Mouse (Mus musculus) CH12.LX (cell line): ENCODE results near the gene Rtkn2. TPM values are rescaled to one million over a fixed set of nuclear protein-coding genes. Genes with fewer than 3 reads are reported as not detected.
A peak's percentile ranks its signal among the peaks of the same experiment; 100 is the strongest.

Experiments
- DNase-seq: peaks from one replicate; pipeline ENCODE4 v3.0.0-alpha.2; 2013; ENCODE audit errors: extremely low read depth
- H3K27ac ChIP-seq: 2 replicates; pipeline ENCODE4 v1.5.1; 2012; ENCODE audit warnings: low read depth, mild to moderate bottlenecking, control low read depth, moderate library complexity; ENCODE audit not compliant: insufficient read depth
- H3K27me3 ChIP-seq: replicated peaks from 2 replicates; pipeline ENCODE3; 2012; ENCODE audit warnings: inconsistent platforms
- H3K36me3 ChIP-seq, 2 experiments: replicated peaks in 1 of 2; 2 replicates each; pipeline versions ENCODE3 to v1.6.1; 2012; ENCODE audit warnings: inconsistent platforms in 1 of 2, low read length in 1 of 2, mild to moderate bottlenecking in 1 of 2, mixed read lengths in 1 of 2, moderate library complexity in 1 of 2; ENCODE audit not compliant: control insufficient read depth in 1 of 2, insufficient read depth in 1 of 2
- H3K4me1 ChIP-seq, 2 experiments: 2 replicates each; pipeline ENCODE4 v1.6.1; 2012; ENCODE audit warnings: inconsistent platforms in 1 of 2, moderate library complexity in 1 of 2; ENCODE audit not compliant: insufficient read depth in 2 of 2, control insufficient read depth in 1 of 2
- H3K4me2 ChIP-seq: 2 replicates; pipeline ENCODE4 v1.6.1; 2012; ENCODE audit warnings: low read depth, mild to moderate bottlenecking, control low read depth; ENCODE audit not compliant: poor library complexity, insufficient read depth, severe bottlenecking
- H3K4me3 ChIP-seq, 3 experiments: fragments of 150-350 bp in 1 of 3; sonication (generic) in 1 of 3; replicated peaks in 1 of 3; 2 replicates each; pipeline versions ENCODE3 to v1.5.1; 2011 to 2012; ENCODE audit warnings: low read depth in 2 of 3, low read length in 2 of 3, mild to moderate bottlenecking in 2 of 3, moderate library complexity in 2 of 3, control low read depth in 1 of 3, improper control_type of control experiment in 1 of 3, inconsistent platforms in 1 of 3, mixed read lengths in 1 of 3; ENCODE audit not compliant: poor library complexity in 1 of 3
- H3K79me2 ChIP-seq: replicated peaks from 2 replicates; pipeline ENCODE4 v1.6.1; 2012; ENCODE audit warnings: mild to moderate bottlenecking, moderate library complexity; ENCODE audit not compliant: control insufficient read depth, poor library complexity, insufficient read depth, severe bottlenecking; ENCODE audit errors: extremely low read depth
- H3K9ac ChIP-seq: 2 replicates; pipeline ENCODE4 v1.6.1; 2012; ENCODE audit warnings: low read depth, mild to moderate bottlenecking, control low read depth, moderate library complexity; ENCODE audit not compliant: insufficient read depth
- H3K9me3 ChIP-seq: replicated peaks from 2 replicates; pipeline ENCODE3; 2012; ENCODE audit warnings: low read length, inconsistent platforms, mixed read lengths
- BHLHE40 ChIP-seq: IDR thresholded peaks from 2 replicates; pipeline ENCODE4 v1.6.1; 2011; ENCODE audit warnings: mild to moderate bottlenecking, low read depth, low read length, improper control_type of control experiment
- CHD1 ChIP-seq: IDR thresholded peaks from 2 replicates; pipeline ENCODE4 v1.6.1; 2012; ENCODE audit warnings: low read depth, low read length, improper control_type of control experiment, inconsistent platforms
- CTCF ChIP-seq, 2 experiments: IDR thresholded peaks in 1 of 2; conservative IDR thresholded peaks in 1 of 2; 2 replicates each; pipeline ENCODE4 v1.5.1; 2011 to 2012; ENCODE audit warnings: low read depth in 2 of 2, low read length in 2 of 2, improper control_type of control experiment in 1 of 2, inconsistent platforms in 1 of 2, mild to moderate bottlenecking in 1 of 2, moderate library complexity in 1 of 2
- E2F4 ChIP-seq: IDR thresholded peaks from 2 replicates; pipeline ENCODE4 v1.6.1; 2011; ENCODE audit warnings: low read depth, low read length, improper control_type of control experiment; ENCODE audit not compliant: insufficient replicate concordance
- ELF1 ChIP-seq: IDR thresholded peaks from 2 replicates; pipeline ENCODE4 v1.6.1; 2014; ENCODE audit warnings: low read depth, mild to moderate bottlenecking, inconsistent platforms, low read length, improper control_type of control experiment
- EP300 ChIP-seq: IDR thresholded peaks from 2 replicates; pipeline ENCODE4 v1.6.1; 2011; ENCODE audit warnings: low read length, improper control_type of control experiment
- ETS1 ChIP-seq: conservative IDR thresholded peaks from 2 replicates; pipeline ENCODE4 v1.6.1; 2012; ENCODE audit warnings: low read depth, mild to moderate bottlenecking, inconsistent platforms, low read length, improper control_type of control experiment, moderate library complexity
- GABPA ChIP-seq: IDR thresholded peaks from 2 replicates; pipeline ENCODE4 v1.6.1; 2012; ENCODE audit warnings: low read depth, low read length, improper control_type of control experiment, inconsistent platforms; ENCODE audit not compliant: insufficient replicate concordance
- HCFC1 ChIP-seq: IDR thresholded peaks from 2 replicates; pipeline ENCODE4 v1.6.1; 2012; ENCODE audit warnings: low read depth, mild to moderate bottlenecking, inconsistent platforms, low read length, improper control_type of control experiment
- IRF4 ChIP-seq: IDR thresholded peaks from 2 replicates; pipeline ENCODE4 v1.6.1; 2014; ENCODE audit warnings: low read depth, mild to moderate bottlenecking, inconsistent platforms, low read length, improper control_type of control experiment
- JUN ChIP-seq: IDR thresholded peaks from 2 replicates; pipeline ENCODE4 v1.6.1; 2011; ENCODE audit warnings: low read depth, mild to moderate bottlenecking, low read length, improper control_type of control experiment, moderate library complexity; ENCODE audit not compliant: insufficient read depth
- JUND ChIP-seq: conservative IDR thresholded peaks from 2 replicates; pipeline ENCODE4 v1.6.1; 2011; ENCODE audit warnings: low read depth, low read length, improper control_type of control experiment
- KAT2A ChIP-seq: IDR thresholded peaks from 2 replicates; pipeline ENCODE4 v1.6.1; 2012; ENCODE audit warnings: low read length, improper control_type of control experiment, inconsistent platforms; ENCODE audit not compliant: insufficient replicate concordance
- MAFK ChIP-seq: IDR thresholded peaks from 2 replicates; pipeline ENCODE4 v1.6.1; 2011; ENCODE audit warnings: low read length, improper control_type of control experiment; ENCODE audit not compliant: insufficient replicate concordance
- MAZ ChIP-seq: IDR thresholded peaks from 2 replicates; pipeline ENCODE4 v1.6.1; 2012; ENCODE audit warnings: low read depth, mild to moderate bottlenecking, inconsistent platforms, low read length, improper control_type of control experiment, moderate library complexity
- MEF2A ChIP-seq: IDR thresholded peaks from 2 replicates; pipeline ENCODE4 v1.6.1; 2014; ENCODE audit warnings: low read depth, mild to moderate bottlenecking, inconsistent platforms, low read length, improper control_type of control experiment, borderline replicate concordance
- MXI1 ChIP-seq: IDR thresholded peaks from 2 replicates; pipeline ENCODE4 v1.6.1; 2011; ENCODE audit warnings: mild to moderate bottlenecking, low read depth, low read length, improper control_type of control experiment
- MYC ChIP-seq: IDR thresholded peaks from 2 replicates; pipeline ENCODE4 v1.6.1; 2011; ENCODE audit warnings: low read depth, mild to moderate bottlenecking, improper control_type of control experiment, low read length
- POLR2A ChIP-seq: IDR thresholded peaks from 2 replicates; pipeline ENCODE4 v1.6.1; 2011; ENCODE audit warnings: low read depth, mild to moderate bottlenecking, improper control_type of control experiment, low read length
- RAD21 ChIP-seq: IDR thresholded peaks from 2 replicates; pipeline ENCODE4 v1.6.1; 2011; ENCODE audit warnings: low read depth, mild to moderate bottlenecking, low read length, improper control_type of control experiment, moderate library complexity
- RCOR1 ChIP-seq: conservative IDR thresholded peaks from 2 replicates; pipeline ENCODE4 v1.6.1; 2012; ENCODE audit warnings: low read depth, mild to moderate bottlenecking, inconsistent platforms, low read length, improper control_type of control experiment
- SIN3A ChIP-seq: IDR thresholded peaks from 2 replicates; pipeline ENCODE4 v1.6.1; 2012; ENCODE audit warnings: low read length, improper control_type of control experiment, inconsistent platforms
- SMC3 ChIP-seq: IDR thresholded peaks from 2 replicates; pipeline ENCODE4 v1.6.1; 2011; ENCODE audit warnings: low read depth, low read length, improper control_type of control experiment
- TBP ChIP-seq: conservative IDR thresholded peaks from 2 replicates; pipeline ENCODE4 v1.6.1; 2011; ENCODE audit warnings: low read depth, low read length, improper control_type of control experiment
- TCF12 ChIP-seq: IDR thresholded peaks from 2 replicates; pipeline ENCODE4 v1.6.1; 2014; ENCODE audit warnings: low read depth, mild to moderate bottlenecking, inconsistent platforms, low read length, improper control_type of control experiment
- ZC3H11A ChIP-seq: IDR thresholded peaks from 2 replicates; pipeline ENCODE4 v1.6.1; 2012; ENCODE audit warnings: low read depth, mild to moderate bottlenecking, inconsistent platforms, low read length, improper control_type of control experiment
- ZKSCAN1 ChIP-seq: IDR thresholded peaks from 2 replicates; pipeline ENCODE4 v1.6.1; 2012; ENCODE audit warnings: low read depth, inconsistent platforms, low read length, improper control_type of control experiment, borderline replicate concordance
- ZMIZ1 ChIP-seq: IDR thresholded peaks from 2 replicates; pipeline ENCODE4 v1.6.1; 2012; ENCODE audit warnings: low read depth, mild to moderate bottlenecking, inconsistent platforms, low read length, improper control_type of control experiment
- ZNF384 ChIP-seq: IDR thresholded peaks from 2 replicates; pipeline ENCODE4 v1.6.1; 2012; ENCODE audit warnings: low read depth, low read length, improper control_type of control experiment, inconsistent platforms
- dilution Hi-C: fragments of 300-500 bp; cut with MboI; formaldehyde crosslinking; loops from 2 replicates; pipeline ENCODE4 v1.14.3; 2020; ENCODE audit warnings: low sequenced_read_pairs; ENCODE audit not compliant: extremely low pct_unique_long_range_greater_than_20kb, extremely low pct_ligation_motif_present
- in situ Hi-C: fragments of 300-500 bp; cut with MboI; formaldehyde crosslinking; loops from 3 replicates; pipeline ENCODE4 v1.14.3; 2019; ENCODE audit warnings: low sequenced_read_pairs, low pct_ligation_motif_present, low pct_unique_long_range_greater_than_20kb, mixed read lengths
- polyA plus RNA-seq: library from polyadenylated mRNA; unstranded; fragments of >175 nt; gene quantifications from 2 replicates; pipeline ENCODE4 v1.2.1, GENCODE M21; 2012; ENCODE audit warnings: low read depth; ENCODE audit not compliant: insufficient read length
- total RNA-seq, 2 experiments: library from RNA; depleted of rRNA; stranded (reverse); fragments of 300-350 nt in 1 of 2; fragments of >200 nt in 1 of 2; gene quantifications; 2 replicates each; pipeline ENCODE4 v1.2.3; 2012 to 2014

Gene Rtkn2
- total and polyA plus RNA-seq, 3 experiments: 0.59 to 0.93 (median 0.59) TPM

DNA sequence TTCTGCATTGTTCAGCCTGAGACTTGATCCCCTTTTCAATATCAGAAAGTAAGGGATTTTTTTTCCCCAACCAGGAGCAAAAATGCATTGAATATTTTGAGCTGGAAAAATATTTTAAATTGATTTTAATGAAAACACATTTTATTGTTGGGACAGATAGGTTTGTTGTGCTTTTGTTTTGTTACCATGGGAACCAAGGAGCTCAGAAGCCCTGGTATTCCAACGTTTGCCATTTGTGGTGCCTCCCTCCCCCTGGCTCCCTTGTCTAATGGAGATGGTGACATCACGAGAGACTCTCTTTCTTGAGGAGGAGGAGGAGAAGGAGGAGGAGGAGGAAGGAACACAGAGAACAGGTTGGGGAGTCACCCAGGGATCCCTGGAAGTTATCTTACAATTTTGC, 125.1 kb downstream of the Rtkn2 start:
- in situ Hi-C loops: no loop called here
- DNase-seq: no peak
- Histone ChIP-seq H3K36me3 (peaks cover 0 to 29% of the 10 kb centered on the region in 2 experiments), H3K79me2 (no peaks in the 10 kb centered on the region)
- TF ChIP-seq E2F4 (no peak), BHLHE40 (no peak), ZNF384 (no peak), MAFK (no peak), MAZ (no peak), ELF1 (no peak), CTCF (conservative IDR thresholded peaks at IDR 0.05 in 1 of 2, IDR thresholded peaks at IDR 0.05 in 1 of 2; ENCODE audit: low read depth in 2 of 2, low read length in 2 of 2) (no peak), ZMIZ1 (no peak), TCF12 (no peak), RAD21 (no peak), RCOR1 (no peak), SMC3 (no peak), JUND (no peak), ZKSCAN1 (no peak), MEF2A (no peak), SIN3A (no peak), JUN (no peak), ETS1 (no peak), MXI1 (no peak)
- TF ChIP-seq, all 38 proteins: peak for 0
- Histone ChIP-seq H3K27me3 (no peaks in the 10 kb centered on the region), H3K27ac (no peak overlapping the region), H3K4me1 (peaks cover 2 to 20% of the 10 kb centered on the region in 2 experiments; a peak in 3 of 4 replicates), H3K4me2 (peak overlapping the region; percentile 75; the same call in 1 of the 2 replicates), H3K9ac (peak overlapping the region; percentile 60; the same call in 1 of the 2 replicates), H3K4me3 (no peak overlapping the region), H3K9me3 (no peaks in the 10 kb centered on the region)
- dilution Hi-C loops: no loop called here

- peak overlapping the region; percentile 60 for H3K9ac ChIP-seq
- peaks cover 2 to 20% of the 10 kb centered on the region in 2 experiments; a peak in 3 of 4 replicates for H3K4me1 ChIP-seq
- no peaks in the 10 kb centered on the region for H3K9me3 ChIP-seq
- no peak overlapping the region for H3K4me3 ChIP-seq
- H3K36me3 ChIP-seq: peaks cover 0 to 29% of the 10 kb centered on the region in 2 experiments
- H3K4me2 ChIP-seq: peak overlapping the region; percentile 75
- peak; percentile 21 for DNase-seq
- dilution Hi-C loops: no loop called here
- in situ Hi-C loops: no loop called here
- no peaks in the 10 kb centered on the region for H3K79me2 ChIP-seq
- peak overlapping the region; percentile 66; the same call in 1 of the 2 replicates for H3K27ac ChIP-seq
- H3K27me3 ChIP-seq: no peaks in the 10 kb centered on the region
- peak; percentile 38; the same call in 1 of the 2 replicates for TF ChIP-seq BHLHE40
- TF ChIP-seq TBP: no peak
- no peak for TF ChIP-seq KAT2A
- peak; percentile 32; the same call in 1 of the 2 replicates for TF ChIP-seq EP300
- 0 out of 2 replicates have a peak, but pooled peaks have one; percentile 19 for TF ChIP-seq MAZ
- 0 out of 2 replicates have a peak, but pooled peaks have one; percentile 6 for TF ChIP-seq POLR2A
- 0 out of 2 replicates have a peak, but pooled peaks have one; percentile 49 for TF ChIP-seq MYC
- peak; percentile 57; the same call in 1 of the 2 replicates for TF ChIP-seq HCFC1
- 0 out of 2 replicates have a peak, but pooled peaks have one; percentile 21 for TF ChIP-seq MXI1
- TF ChIP-seq SIN3A: peak; percentile 41; the same call in 1 of the 2 replicates
- peak; percentile 80 for TF ChIP-seq ELF1
- TF ChIP-seq GABPA: no peak
- peak; percentile 82 for TF ChIP-seq MEF2A
- peak; percentile 73 for TF ChIP-seq IRF4
- TF ChIP-seq ZC3H11A: no peak
- no peak for TF ChIP-seq CHD1
- peak; percentile 97 for TF ChIP-seq ZNF384
These were observed 125.8 kb downstream of the Rtkn2 start for GRCm38 (mm10) chr10:68104881-68105781.
